Mouse (Mus musculus): ENCODE results near the gene Nlrc4.

Nlrc4 gene

DNA sequence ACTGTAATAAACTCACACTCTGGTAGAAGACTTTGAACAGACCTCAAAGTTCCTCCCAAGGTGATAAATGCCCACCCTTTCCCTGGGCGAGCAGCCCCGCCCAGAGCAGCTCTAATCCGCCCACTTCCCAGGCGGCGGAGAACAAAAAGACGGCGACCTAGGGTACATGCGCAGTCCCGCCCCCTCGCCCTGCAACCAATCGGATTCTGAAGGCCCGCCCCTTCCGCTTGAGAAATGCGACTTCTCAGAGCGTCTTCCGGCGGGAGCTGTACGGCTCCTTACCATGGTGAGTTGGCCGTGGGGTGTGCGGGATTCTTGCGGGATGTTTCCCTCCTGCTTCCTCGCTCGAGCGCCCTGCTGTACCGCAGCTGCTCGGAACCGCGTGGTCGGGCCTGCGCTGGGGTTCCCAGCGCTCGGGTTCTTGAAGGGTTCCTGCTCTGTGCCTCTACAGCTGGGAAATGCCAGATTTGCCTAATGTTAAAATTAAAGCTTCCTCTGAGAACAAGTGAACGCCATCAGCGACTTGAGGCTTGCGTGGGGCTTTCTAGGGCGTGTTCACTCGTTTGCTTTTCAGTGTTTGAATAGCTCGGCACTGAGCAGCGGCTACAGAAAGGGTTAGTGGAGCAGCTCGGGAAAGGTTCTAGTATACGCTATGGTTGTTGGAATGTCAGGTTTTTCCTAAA is 63.4 kb downstream of the Nlrc4 start, which contains the start of gene Slc30a6:
Gene Slc30a6 (plus strand): TSS at position 226 of the 683 bp plus-strand sequence.
- no peak for TF ChIP-seq GATA4 (IDR thresholded peaks at IDR 0.05; ENCODE audit: insufficient replicate concordance, low read length)

DNA sequence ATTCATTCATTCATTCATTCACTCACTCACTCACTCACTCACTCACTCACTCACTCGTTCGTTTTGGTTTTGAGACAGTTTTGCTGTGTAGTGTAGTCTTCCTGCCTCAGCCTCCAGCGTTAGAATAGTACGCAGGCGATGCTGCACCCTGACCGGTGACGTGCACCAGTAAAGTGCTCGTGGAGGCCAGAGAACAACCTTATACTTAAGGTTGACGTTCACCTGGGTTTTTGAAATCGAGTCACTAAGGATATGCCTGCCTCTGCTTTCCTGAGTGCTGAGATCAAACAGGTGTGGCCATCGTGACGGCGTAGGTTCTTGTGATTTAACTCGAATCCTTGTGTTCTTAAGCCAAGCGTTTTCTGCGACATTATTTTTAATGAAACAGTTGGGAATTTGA is 64.1 kb downstream of the Nlrc4 start:
- no peak for TF ChIP-seq GATA4 (IDR thresholded peaks at IDR 0.05; ENCODE audit: insufficient replicate concordance, low read length)

DNA sequence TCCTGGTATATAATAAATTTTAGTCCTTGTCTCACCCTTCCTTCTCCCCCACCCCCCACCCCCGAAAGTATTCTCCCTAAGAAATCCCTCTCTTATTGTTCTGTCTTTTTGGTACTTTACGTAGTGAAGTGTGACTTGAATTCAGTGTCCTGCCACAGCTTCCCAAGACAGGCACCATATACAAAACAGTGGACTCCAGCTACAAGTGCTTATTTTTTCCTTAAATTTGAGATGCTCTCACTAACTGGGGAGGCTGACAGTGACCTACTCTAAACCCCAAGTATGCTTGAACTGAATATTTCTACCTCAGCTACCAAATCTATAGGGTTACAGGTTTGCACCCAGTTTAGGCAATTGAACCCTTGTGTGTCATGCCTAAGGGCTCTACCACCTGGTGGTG is 64.6 kb downstream of the Nlrc4 start:
- TF ChIP-seq GATA4 (IDR thresholded peaks at IDR 0.05; ENCODE audit: insufficient replicate concordance, low read length): no peak

DNA sequence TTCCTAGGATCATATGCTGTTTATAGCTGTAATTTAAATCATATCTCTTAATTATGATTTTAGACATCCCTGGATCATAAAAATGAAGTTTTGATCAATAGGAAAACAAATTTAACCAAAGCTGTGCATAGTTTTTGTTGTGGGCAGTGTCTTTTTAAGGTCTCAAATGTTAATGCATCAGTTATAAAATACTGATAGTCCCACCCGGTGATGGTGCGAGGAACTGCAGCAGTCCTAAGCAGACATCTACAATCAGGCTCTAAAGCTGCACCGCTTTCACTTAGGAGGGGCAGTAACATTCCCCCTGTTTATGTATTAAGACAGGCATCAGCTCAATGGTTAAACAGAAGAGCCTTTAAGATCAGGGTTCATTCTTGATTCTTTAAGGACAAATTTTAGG is 69.1 kb downstream of the Nlrc4 start:
- no peak for TF ChIP-seq GATA4 (IDR thresholded peaks at IDR 0.05; ENCODE audit: insufficient replicate concordance, low read length)

DNA sequence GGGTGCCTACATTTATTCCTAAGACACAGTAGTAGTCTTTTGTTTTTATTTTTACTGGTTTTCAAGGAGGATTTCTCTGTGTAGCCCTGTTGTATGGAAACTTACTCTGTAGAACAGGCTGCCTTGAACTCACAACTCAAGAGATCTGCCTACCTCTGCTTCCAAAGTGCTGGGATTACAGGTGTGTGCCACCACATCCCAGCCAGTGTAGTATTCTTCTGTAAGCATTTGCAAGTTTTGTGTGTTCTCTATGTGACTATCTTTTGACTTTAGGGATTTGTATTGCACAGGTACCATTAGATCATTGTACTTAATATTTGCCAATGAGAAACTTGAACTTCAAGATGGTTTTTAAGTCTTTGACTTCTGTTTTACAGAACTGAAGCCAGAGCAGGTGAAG is 72.3 kb downstream of the Nlrc4 start:
- no peak for TF ChIP-seq GATA4 (IDR thresholded peaks at IDR 0.05; ENCODE audit: insufficient replicate concordance, low read length)

DNA sequence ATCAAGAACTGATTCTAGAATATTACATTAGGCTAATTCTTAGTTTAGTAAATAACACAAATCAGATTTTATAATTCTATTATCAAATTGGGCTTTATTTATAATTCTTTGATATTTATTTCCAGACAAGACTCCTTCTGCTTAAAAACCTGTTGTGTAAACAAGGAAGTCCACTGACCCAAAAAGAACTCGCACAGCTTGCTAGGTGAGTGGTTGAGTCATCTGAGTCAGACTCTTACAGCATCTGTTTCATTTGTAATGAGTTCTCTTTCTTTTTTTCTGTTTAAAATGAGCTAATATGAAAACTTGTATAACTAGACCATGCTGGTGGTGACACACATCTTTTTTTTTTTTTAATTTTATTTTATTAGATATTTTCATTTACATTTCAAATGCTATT is 82.0 kb downstream of the Nlrc4 start:
- no peak for TF ChIP-seq GATA4 (IDR thresholded peaks at IDR 0.05; ENCODE audit: insufficient replicate concordance, low read length)

All from liver, adult (tissue).